Mouse (Mus musculus) brain, adult 10 weeks (tissue): ENCODE results near the gene Nppa. TPM values are rescaled to one million over a fixed set of nuclear protein-coding genes. Genes with fewer than 3 reads are reported as not detected.

Experiments
- polyA plus RNA-seq: library from polyadenylated mRNA; stranded (reverse); fragments of 350-450 nt; fragmentation: Illumina TruSeq; extraction: RNeasy Lipid Tissue Mini Kit (QIAGEN cat#74804); gene quantifications from one replicate; pipeline ENCODE4 v1.2.3, GENCODE M21; 2015; ENCODE audit warnings: low read depth, low replicate concordance

Gene Nppa
- polyA plus RNA-seq: 0.59 TPM

DNA sequence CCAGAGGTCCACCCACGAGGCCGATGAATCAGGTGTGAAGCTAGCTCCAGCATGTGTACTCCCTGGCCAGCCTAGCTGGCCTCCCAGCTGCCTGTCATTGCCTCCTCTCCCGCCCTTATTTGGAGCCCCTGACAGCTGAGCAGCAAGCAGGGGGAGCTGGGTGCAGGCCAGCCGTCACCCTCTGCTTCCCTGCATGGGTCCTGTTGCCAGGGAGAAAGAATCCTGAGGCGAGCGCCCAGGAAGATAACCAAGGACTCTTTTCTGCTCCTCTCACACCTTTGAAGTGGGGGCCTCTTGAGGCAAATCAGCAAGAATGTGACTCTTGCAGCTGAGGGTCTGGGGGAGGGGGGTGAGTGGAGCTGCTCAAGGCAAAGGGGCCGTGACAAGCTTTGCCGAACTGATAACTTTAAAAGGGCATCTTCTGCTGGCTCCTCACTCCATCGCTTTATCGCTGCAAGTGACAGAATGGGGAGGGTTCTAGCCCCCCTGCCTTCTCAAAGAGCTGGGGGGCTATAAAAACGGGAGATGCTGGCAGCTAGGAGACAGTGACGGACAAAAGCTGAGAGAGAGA is at the start of gene Nppa:
Nppa (plus strand) TSS at position 521 of the 571 bp plus-strand sequence.

DNA sequence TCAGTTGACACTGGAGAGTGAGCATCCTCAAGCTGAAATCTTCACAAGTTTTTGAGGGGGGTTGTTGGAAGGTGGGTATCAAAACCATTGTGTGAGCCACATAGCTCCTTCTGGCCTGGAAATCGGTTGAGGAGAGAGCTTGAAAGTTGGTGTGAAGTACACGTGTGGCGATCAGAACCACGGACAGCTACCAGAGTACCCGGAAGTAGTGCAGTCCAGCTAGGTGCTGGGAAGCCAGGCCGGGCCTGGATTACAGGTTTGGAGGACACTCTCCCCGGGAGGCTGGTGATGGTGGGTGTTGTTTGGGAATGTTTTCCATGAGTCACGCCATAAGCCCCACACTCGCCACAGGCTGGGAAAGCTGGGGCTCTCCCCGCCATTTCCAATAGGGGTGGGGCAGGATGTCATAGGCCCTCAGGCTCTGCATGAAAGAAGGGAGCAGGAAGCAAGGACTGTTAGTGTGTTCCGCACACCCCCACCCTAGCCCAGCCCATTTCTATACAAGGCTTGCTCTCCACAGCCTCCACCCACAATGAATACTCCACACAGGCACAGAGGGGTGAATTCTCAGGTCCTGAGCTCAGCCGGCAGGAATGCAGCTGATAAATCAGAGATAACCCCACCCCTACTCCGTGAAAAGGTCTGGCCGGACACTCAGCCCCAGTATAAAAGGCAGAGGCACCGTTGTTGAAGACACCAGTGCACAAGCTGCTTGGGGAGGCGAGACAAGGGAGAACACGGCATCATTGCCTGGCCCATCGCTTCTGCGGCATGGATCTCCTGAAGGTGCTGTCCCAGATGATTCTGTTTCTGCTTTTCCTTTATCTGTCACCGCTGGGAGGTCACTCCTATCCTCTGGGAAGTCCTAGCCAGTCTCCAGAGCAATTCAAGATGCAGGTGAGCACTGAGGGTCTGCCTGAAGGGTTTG is 15.1 kb upstream of the Nppa start, which contains the start of gene Nppb:
Nppb (plus strand) TSS at position 584 of the 928 bp plus-strand sequence.

DNA sequence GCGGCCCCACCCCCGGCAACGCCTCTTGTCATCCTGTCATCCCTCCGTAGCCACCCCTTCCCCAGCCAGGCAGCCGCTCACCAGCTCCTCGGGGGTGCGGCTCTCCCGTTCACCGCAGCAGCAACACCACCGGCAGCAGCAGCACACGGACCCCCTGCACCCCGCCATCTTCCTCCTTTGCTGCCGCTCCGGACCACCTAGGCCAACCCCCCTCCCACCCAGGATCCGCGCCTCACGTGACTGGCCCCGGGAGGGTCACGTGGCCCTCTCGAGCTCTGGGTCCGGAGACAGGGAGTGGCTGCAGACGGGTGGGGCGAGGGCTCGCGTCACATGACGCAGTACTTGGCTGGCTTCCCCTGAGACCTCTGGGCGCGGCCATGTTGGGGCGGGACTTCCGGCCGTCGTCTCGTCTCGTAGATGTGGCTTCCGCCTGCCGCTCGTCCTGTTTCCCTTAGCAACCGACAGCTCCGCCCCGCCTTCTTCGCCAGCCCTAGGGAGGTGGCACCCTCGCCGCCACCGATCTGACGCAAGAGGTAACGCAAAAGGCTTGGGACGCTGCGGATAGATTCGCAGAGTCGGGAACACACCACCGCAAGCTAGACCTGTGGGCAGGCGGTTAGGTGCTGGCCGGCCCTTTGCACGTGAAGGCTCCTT is 38.2 kb downstream of the Nppa start, which contains the start of the genes Clcn6 and Mthfr:
Clcn6 (minus strand) TSS at position 222 of the 654 bp plus-strand sequence.
Mthfr (plus strand) TSS at position 478 of the 654 bp plus-strand sequence.

Other genes with a start within 250 kb of the Nppa start
- 4.8 TPM for gene Zfp984, start 190.9 kb upstream of the Nppa start, polyA plus RNA-seq
- gene Zfp933, start 152.4 kb upstream of the Nppa start, polyA plus RNA-seq: 12.1 TPM
- gene Miip, start 131.9 kb upstream of the Nppa start, polyA plus RNA-seq: 25.1 TPM
- gene Fv1, start 131.7 kb upstream of the Nppa start, polyA plus RNA-seq: 10.3 TPM
- 126 TPM for gene Mfn2, start 96.0 kb upstream of the Nppa start, polyA plus RNA-seq
- 20.9 TPM for gene Plod1, start 64.0 kb upstream of the Nppa start, polyA plus RNA-seq
- 16.0 TPM for gene 2510039O18Rik, start 59.8 kb upstream of the Nppa start, polyA plus RNA-seq
- gene Nppb, start 14.9 kb upstream of the Nppa start, polyA plus RNA-seq: not detected
- 48.2 TPM for gene Clcn6, start 38.1 kb downstream of the Nppa start, polyA plus RNA-seq
- gene Mthfr, start 38.4 kb downstream of the Nppa start, polyA plus RNA-seq: 21.7 TPM
- gene Agtrap, start 87.3 kb downstream of the Nppa start, polyA plus RNA-seq: 5.9 TPM
- gene Mad2l2, start 129.7 kb downstream of the Nppa start, polyA plus RNA-seq: 12.5 TPM
- gene Draxin, start 130.0 kb downstream of the Nppa start, polyA plus RNA-seq: 0.27 TPM
- 32.3 TPM for gene Fbxo6, start 151.4 kb downstream of the Nppa start, polyA plus RNA-seq
- gene Fbxo44, start 159.8 kb downstream of the Nppa start, polyA plus RNA-seq: 200 TPM
- gene Fbxo2, start 159.9 kb downstream of the Nppa start, polyA plus RNA-seq: 117 TPM